Mouse (Mus musculus): ENCODE results near the gene Auts2. TPM values are rescaled to one million over a fixed set of nuclear protein-coding genes. Genes with fewer than 3 reads are reported as not detected.

Auts2 gene
- polyA plus RNA-seq, 1 experiment = 10.4 TPM

- WGBS = 71% methylated on average over 4 of the region's 4 CpGs
- no peak overlapping the region for H3K27ac ChIP-seq (ENCODE audit: insufficient read depth, low read depth, low read length)
- TF ChIP-seq POLR2A (IDR thresholded peaks at IDR 0.05; ENCODE audit: low read depth, low read length) = no peak
- TF ChIP-seq CTCF (IDR thresholded peaks at IDR 0.05; ENCODE audit: extremely low read depth, insufficient read length, insufficient replicate concordance, low read depth, low read length) = no peak
Measured at GRCm38 (mm10) chr5:132410338-132410852, 132.7 kb downstream of the Auts2 start.

DNA sequence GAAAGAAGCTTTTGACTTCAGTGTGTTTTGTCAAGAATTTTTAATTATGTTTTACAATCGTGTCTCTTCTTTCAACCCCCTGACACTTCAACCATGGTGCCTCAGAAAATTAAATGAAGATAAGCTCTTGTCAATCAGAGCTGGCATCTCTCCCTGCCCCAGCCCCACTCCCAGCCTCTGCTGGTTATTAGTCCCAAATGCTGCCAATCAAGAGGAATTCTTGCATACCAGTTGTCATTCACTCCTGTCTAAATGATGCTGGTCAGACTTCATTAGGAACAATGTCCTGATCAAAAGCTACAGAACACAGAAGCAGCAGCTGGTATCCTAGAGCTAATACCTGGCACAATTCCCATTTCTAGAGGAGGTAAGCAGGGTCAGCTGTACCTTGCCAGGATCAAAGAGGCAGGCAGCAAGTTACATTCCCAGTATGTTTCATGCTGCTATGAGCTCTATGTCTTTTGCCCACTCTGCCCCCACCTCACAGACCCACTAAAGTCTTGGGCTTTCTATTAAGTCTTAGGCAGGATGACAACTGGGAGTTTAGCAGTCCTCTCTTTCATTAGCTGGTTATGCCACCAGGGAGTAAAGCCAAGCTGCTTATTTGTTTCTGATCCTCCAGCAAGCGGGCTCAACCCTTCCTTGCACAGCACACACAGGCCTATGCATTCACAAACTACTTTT is 134.1 kb downstream of the Auts2 start:
- TF ChIP-seq CTCF (IDR thresholded peaks at IDR 0.05; ENCODE audit: extremely low read depth, insufficient read length, insufficient replicate concordance, low read depth, low read length) = no peak
- no peak for TF ChIP-seq POLR2A (IDR thresholded peaks at IDR 0.05; ENCODE audit: low read depth, low read length)
- Histone ChIP-seq H3K27ac (ENCODE audit: insufficient read depth, low read depth, low read length) (no peak overlapping the region), H3K27me3 (ENCODE audit: control insufficient read depth, insufficient read depth, low read length) (no peaks in the 10 kb centered on the region), H3K4me1 (ENCODE audit: control insufficient read depth, insufficient read depth, insufficient read length, low read length) (no peaks in the 10 kb centered on the region), H3K36me3 (ENCODE audit: control insufficient read depth, insufficient read depth, low read length) (no peaks in the 10 kb centered on the region), H3K4me3 (ENCODE audit: low read depth, low read length) (no peak overlapping the region)
- WGBS = 61% methylated on average over 2 of the region's 2 CpGs

More at GRCm38 (mm10) chr5:132410338-132410852, 132.7 kb downstream of the Auts2 start:
- Histone ChIP-seq H3K4me1 (ENCODE audit: control insufficient read depth, insufficient read depth, insufficient read length, low read length) (no peaks in the 10 kb centered on the region), H3K36me3 (ENCODE audit: control insufficient read depth, insufficient read depth, low read length) (no peaks in the 10 kb centered on the region), H3K4me3 (ENCODE audit: low read depth, low read length) (no peak overlapping the region), H3K27me3 (ENCODE audit: control insufficient read depth, insufficient read depth, low read length) (no peaks in the 10 kb centered on the region)

GRCm38 (mm10) chr5:132400556-132400955 is 142.6 kb downstream of the Auts2 start:
- H3K4me3 ChIP-seq (ENCODE audit: low read depth, low read length) = no peak overlapping the region
- WGBS = 52% methylated on average over 10 of the region's 10 CpGs
- H3K36me3 ChIP-seq (ENCODE audit: control insufficient read depth, insufficient read depth, low read length) = no peaks in the 10 kb centered on the region
- H3K27me3 ChIP-seq (ENCODE audit: control insufficient read depth, insufficient read depth, low read length) = no peaks in the 10 kb centered on the region
- H3K27ac ChIP-seq (ENCODE audit: insufficient read depth, low read depth, low read length) = no peak overlapping the region
- TF ChIP-seq CTCF (IDR thresholded peaks at IDR 0.05; ENCODE audit: extremely low read depth, insufficient read length, insufficient replicate concordance, low read depth, low read length) (no peak), POLR2A (IDR thresholded peaks at IDR 0.05; ENCODE audit: low read depth, low read length) (no peak)
- no peaks in the 10 kb centered on the region for H3K4me1 ChIP-seq (ENCODE audit: control insufficient read depth, insufficient read depth, insufficient read length, low read length)

- TF ChIP-seq CTCF (IDR thresholded peaks at IDR 0.05; ENCODE audit: extremely low read depth, insufficient read length, insufficient replicate concordance, low read depth, low read length) (no peak), POLR2A (IDR thresholded peaks at IDR 0.05; ENCODE audit: low read depth, low read length) (no peak)
- Histone ChIP-seq H3K4me3 (ENCODE audit: low read depth, low read length) (no peak overlapping the region), H3K4me1 (ENCODE audit: control insufficient read depth, insufficient read depth, insufficient read length, low read length) (peaks cover 2% of the 10 kb centered on the region; the same call in 1 of the 2 replicates), H3K27me3 (ENCODE audit: control insufficient read depth, insufficient read depth, low read length) (no peaks in the 10 kb centered on the region), H3K36me3 (ENCODE audit: control insufficient read depth, insufficient read depth, low read length) (no peaks in the 10 kb centered on the region), H3K27ac (ENCODE audit: insufficient read depth, low read depth, low read length) (no peak overlapping the region)
- 83% methylated on average over 4 of the region's 4 CpGs for WGBS
Measured at GRCm38 (mm10) chr5:132399486-132399885, 143.7 kb downstream of the Auts2 start.

- TF ChIP-seq POLR2A (IDR thresholded peaks at IDR 0.05; ENCODE audit: low read depth, low read length) (no peak), CTCF (IDR thresholded peaks at IDR 0.05; ENCODE audit: extremely low read depth, insufficient read length, insufficient replicate concordance, low read depth, low read length) (no peak)
- WGBS = 90% methylated on average over 3 of the region's 3 CpGs
- no peak overlapping the region for H3K4me3 ChIP-seq (ENCODE audit: low read depth, low read length)
Measured at GRCm38 (mm10) chr5:132395922-132396321, 147.2 kb downstream of the Auts2 start.

GRCm38 (mm10) chr5:132394800-132395575 is 148.2 kb downstream of the Auts2 start:
- Histone ChIP-seq H3K27ac (ENCODE audit: insufficient read depth, low read depth, low read length) (no peak overlapping the region), H3K4me3 (ENCODE audit: low read depth, low read length) (no peak overlapping the region), H3K27me3 (ENCODE audit: control insufficient read depth, insufficient read depth, low read length) (no peaks in the 10 kb centered on the region), H3K4me1 (ENCODE audit: control insufficient read depth, insufficient read depth, insufficient read length, low read length) (peaks cover 5% of the 10 kb centered on the region; the same call in 1 of the 2 replicates), H3K36me3 (ENCODE audit: control insufficient read depth, insufficient read depth, low read length) (no peaks in the 10 kb centered on the region)
- TF ChIP-seq POLR2A (IDR thresholded peaks at IDR 0.05; ENCODE audit: low read depth, low read length) = no peak
- TF ChIP-seq CTCF (IDR thresholded peaks at IDR 0.05; ENCODE audit: extremely low read depth, insufficient read length, insufficient replicate concordance, low read depth, low read length) = no peak
- WGBS = 29% methylated on average over 6 of the region's 6 CpGs

More at GRCm38 (mm10) chr5:132395922-132396321, 147.2 kb downstream of the Auts2 start:
- no peak overlapping the region for H3K27ac ChIP-seq (ENCODE audit: insufficient read depth, low read depth, low read length)
- no peaks in the 10 kb centered on the region for H3K27me3 ChIP-seq (ENCODE audit: control insufficient read depth, insufficient read depth, low read length)
- peaks cover 5% of the 10 kb centered on the region; the same call in 1 of the 2 replicates for H3K4me1 ChIP-seq (ENCODE audit: control insufficient read depth, insufficient read depth, insufficient read length, low read length)
- no peaks in the 10 kb centered on the region for H3K36me3 ChIP-seq (ENCODE audit: control insufficient read depth, insufficient read depth, low read length)

All from small intestine, adult 2 months (tissue).